Mouse (Mus musculus) liver, postnatal 0 days (tissue): ENCODE measurements around the gene Acacb. TPM values are rescaled to one million over a fixed set of nuclear protein-coding genes. Genes with fewer than 3 reads are reported as not detected.

Source experiments
- ATAC-seq: fragments of 200-750 bp; cut with Nextera tagmentation; 2 replicates; pipeline ENCODE4 v1.8.0; 2017; ENCODE audit warnings: mild to moderate bottlenecking, moderate library complexity
- DNase-seq: peaks from one replicate; pipeline ENCODE4 v3.0.0-alpha.2; 2016
- H3K27ac ChIP-seq: fragments of 300-500 bp; sonication (generic); 2 replicates; pipeline ENCODE4 v1.5.1; 2014; ENCODE audit warnings: antibody characterized with exemption, moderate library complexity, mild to moderate bottlenecking, low read depth
- H3K27me3 ChIP-seq: fragments of 300-500 bp; sonication (generic); 2 replicates; pipeline ENCODE4 v1.6.1; 2014; ENCODE audit warnings: low read length, control low read depth, mixed read lengths; ENCODE audit not compliant: insufficient read depth
- H3K36me3 ChIP-seq: fragments of 300-500 bp; sonication (generic); replicated peaks from 2 replicates; pipeline ENCODE4 v1.6.1; 2014; ENCODE audit warnings: mild to moderate bottlenecking, control low read depth, low read length, moderate library complexity, mixed read lengths; ENCODE audit not compliant: insufficient read depth
- H3K4me1 ChIP-seq: fragments of 300-500 bp; sonication (generic); 2 replicates; pipeline ENCODE4 v1.6.1; 2014; ENCODE audit warnings: antibody characterized with exemption, mild to moderate bottlenecking, control low read depth; ENCODE audit not compliant: insufficient read depth
- H3K4me2 ChIP-seq: fragments of 300-500 bp; sonication (generic); 2 replicates; pipeline ENCODE4 v1.6.1; 2014; ENCODE audit warnings: low read depth, mild to moderate bottlenecking, low read length, moderate library complexity, mixed read lengths
- H3K4me3 ChIP-seq: fragments of 300-500 bp; sonication (generic); 2 replicates; pipeline ENCODE4 v1.5.1; 2014; ENCODE audit warnings: low read depth, low read length
- H3K9ac ChIP-seq: fragments of 300-500 bp; sonication (generic); replicated peaks from 2 replicates; pipeline ENCODE4 v1.6.1; 2014; ENCODE audit warnings: mild to moderate bottlenecking, moderate library complexity
- H3K9me3 ChIP-seq: fragments of 300-500 bp; sonication (generic); 2 replicates; pipeline ENCODE4 v1.6.1; 2016; ENCODE audit warnings: mild to moderate bottlenecking, control low read depth, low read length, mixed read lengths
- CTCF ChIP-seq: sonication (generic); IDR thresholded peaks from 2 replicates; pipeline ENCODE4 v1.5.1; 2016; ENCODE audit warnings: antibody characterized with exemption, low read depth
- EP300 ChIP-seq: IDR thresholded peaks from 2 replicates; pipeline ENCODE4 v1.6.1; 2016; ENCODE audit warnings: antibody characterized with exemption, low read depth, mild to moderate bottlenecking
- WGBS: fragments of 180-500 bp; shearing (Covaris S2); extraction: QIAGEN DNeasy Blood & Tissue Kit; methylation state at CpG from one replicate; pipeline ENCODE4 v1.1.7; 2014; ENCODE audit not compliant: insufficient replicate concordance; 5-methylcytosine and 5-hydroxymethylcytosine counted together
- polyA plus RNA-seq: library from polyadenylated mRNA; unstranded; fragments of >200 nt; fragmentation: Nextera tagmentation; extraction: Ambion mirVana; gene quantifications from 2 replicates; pipeline ENCODE4 v1.2.1, GENCODE M21; 2015

Acacb gene
- polyA plus RNA-seq, 1 experiment from 2014 or later, result 1.2 TPM

DNA sequence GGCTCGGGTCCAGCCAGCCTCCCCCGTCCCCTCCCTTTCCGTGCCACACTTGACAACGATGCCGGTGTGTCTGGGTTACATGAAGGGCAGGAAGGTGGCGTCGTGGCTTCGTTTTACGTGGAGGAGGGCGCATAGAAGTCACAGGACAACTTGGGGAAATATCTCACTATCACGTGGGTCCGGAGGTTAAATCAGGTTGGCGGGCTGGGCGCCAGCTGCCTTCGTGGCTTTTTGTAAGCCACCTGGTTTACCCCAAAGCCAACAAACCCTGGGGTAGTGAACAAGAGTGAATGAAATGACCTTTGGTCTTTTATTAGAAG is 14.9 kb upstream of the Acacb start:
- Histone ChIP-seq H3K27ac (peak overlapping the region; percentile 89), H3K36me3 (0 out of 2 replicates have a peak, but pooled peaks cover 2% of the 10 kb centered on the region), H3K27me3 (no peaks in the 10 kb centered on the region), H3K4me1 (peaks cover 36% of the 10 kb centered on the region), H3K4me2 (peak overlapping the region; percentile 99), H3K4me3 (peak overlapping the region; percentile 71), H3K9ac (peak overlapping the region; percentile 66), H3K9me3 (no peaks in the 10 kb centered on the region)
- TF ChIP-seq EP300 (no peak), CTCF (no peak)
- DNase-seq, result peak; percentile 78
- 2% methylated on average over 14 of the region's 15 CpGs for WGBS
- peak; percentile 8; the same call in 1 of the 2 replicates for ATAC-seq

DNA sequence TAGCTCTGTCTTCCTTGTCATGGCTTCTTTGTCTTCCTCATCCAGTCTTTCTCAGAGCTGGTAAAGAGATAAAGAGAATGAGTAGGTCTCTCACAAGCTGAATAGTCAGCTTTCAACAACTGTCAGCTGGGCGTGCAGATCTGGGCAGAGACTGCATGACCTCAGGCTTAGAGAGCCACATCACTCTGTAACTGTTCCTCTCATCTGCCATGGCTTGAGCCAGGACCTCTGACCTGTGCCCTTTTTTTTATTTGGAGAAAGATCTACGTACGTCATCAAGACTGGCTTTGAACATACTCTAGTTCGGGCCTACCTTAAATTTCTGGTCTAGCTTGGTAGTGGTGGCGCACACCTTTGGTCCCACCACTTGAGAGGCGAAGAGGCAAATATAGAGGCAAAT is 13.5 kb upstream of the Acacb start:
- Histone ChIP-seq H3K27me3 (no peaks in the 10 kb centered on the region), H3K27ac (no peak overlapping the region), H3K4me3 (no peak overlapping the region), H3K4me2 (no peak overlapping the region), H3K36me3 (peaks cover 2% of the 10 kb centered on the region; the same call in 1 of the 2 replicates), H3K9ac (no peak overlapping the region), H3K9me3 (no peaks in the 10 kb centered on the region), H3K4me1 (peaks cover 32% of the 10 kb centered on the region)
- ATAC-seq (no peak), DNase-seq (no peak)
- WGBS, result 86% methylated on average over 6 of the region's 6 CpGs
- TF ChIP-seq CTCF (no peak), EP300 (no peak)

DNA sequence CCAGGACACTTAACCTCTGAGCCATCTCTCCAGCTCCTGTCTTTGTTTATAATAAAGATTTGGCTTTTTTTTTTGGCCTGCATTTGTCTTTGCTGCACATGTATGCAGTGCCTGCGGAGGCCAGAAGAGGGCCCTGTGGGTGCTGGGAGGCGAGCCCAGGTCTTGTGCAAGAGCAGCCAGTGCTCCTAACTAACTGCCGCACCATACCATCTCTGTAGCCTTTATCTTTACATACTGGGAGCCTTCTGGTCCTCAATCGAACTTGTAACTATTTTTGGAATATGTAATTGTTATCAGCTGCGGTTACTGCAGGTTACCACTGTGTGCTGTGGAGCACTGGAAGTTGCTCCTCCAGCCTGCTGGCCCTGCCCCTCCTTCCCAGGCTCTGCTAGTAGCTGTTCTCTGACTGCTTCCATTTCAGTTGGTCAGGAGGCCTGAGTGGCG is 12.2 kb upstream of the Acacb start:
- Histone ChIP-seq H3K4me1 (peaks cover 35% of the 10 kb centered on the region), H3K9ac (no peak overlapping the region), H3K9me3 (no peaks in the 10 kb centered on the region), H3K4me2 (no peak overlapping the region), H3K36me3 (peaks cover 2% of the 10 kb centered on the region; the same call in 1 of the 2 replicates), H3K4me3 (no peak overlapping the region), H3K27ac (no peak overlapping the region), H3K27me3 (no peaks in the 10 kb centered on the region)
- 22% methylated on average over 6 of the region's 6 CpGs for WGBS
- ATAC-seq, result peak; percentile 18
- peak; percentile 83 for DNase-seq
- TF ChIP-seq CTCF (peak; percentile 79), EP300 (peak; percentile 30; the same call in 1 of the 2 replicates)

DNA sequence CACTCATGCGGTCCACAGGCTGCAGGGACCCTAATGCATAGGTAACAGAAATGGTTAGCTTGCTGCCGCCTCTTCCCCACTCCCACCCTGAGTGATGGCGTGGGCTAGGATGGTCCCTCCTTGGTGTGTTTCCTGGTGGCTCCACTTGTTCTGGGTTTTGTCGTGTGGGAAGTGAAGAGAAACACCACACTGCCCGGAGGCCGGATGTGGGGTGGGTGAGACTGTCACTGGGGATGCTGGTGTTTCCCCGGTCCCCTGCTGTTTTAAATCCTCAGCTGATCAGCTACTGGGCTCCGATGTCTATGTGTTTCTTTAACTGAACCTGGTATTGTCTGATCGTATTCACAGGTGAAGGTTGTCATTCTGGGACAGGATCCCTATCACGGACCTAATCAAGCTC is 10.8 kb upstream of the Acacb start:
- no peak for ATAC-seq

DNA sequence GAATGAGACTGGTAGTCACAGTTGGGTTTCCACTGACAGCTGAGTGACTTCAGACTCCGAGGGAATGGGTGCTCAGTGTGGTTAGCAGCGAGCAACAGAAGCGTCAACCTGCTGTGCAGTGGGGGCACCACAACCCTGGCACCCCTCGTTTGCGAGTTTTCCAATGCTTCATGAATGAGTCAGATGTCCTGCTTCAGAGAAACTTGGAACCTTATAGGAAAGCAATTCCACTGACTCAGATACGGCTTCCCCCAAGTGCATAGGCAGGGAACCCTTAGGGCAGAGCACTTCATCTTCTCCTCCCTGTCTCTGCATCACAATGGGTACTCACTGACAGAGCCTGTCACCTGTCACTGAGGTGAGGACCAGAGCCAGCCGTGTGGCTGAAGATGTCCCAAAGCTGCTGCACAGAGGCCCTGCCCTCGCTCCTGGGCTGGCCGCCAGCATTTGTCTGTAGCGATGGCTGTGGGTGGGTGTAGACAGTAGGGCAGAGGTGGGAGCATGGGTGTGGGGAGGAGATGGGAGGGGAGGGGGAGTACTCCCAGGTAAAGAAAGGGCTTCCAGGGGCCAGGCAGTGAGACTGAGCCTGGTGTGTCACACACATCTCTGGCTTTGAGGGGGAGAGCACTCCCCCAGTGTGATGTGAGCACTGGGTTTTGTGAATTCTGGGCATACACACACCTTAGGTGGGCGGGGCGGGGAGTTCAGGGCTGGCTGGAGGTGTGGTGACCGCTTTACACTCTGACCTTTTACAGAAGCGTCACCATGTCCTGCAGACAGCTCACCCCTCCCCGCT is 8.7 kb upstream of the Acacb start:
- whole genome bisulfite sequencing, result 80% methylated on average over 15 of the region's 15 CpGs
- H3K4me1 ChIP-seq, result peaks cover 16% of the 10 kb centered on the region
- DNase-seq, result no peak
- no peaks in the 10 kb centered on the region for H3K27me3 ChIP-seq
- no peak overlapping the region for H3K4me2 ChIP-seq
- H3K4me3 ChIP-seq, result no peak overlapping the region
- peaks cover 2% of the 10 kb centered on the region; the same call in 1 of the 2 replicates for H3K36me3 ChIP-seq
- no peaks in the 10 kb centered on the region for H3K9me3 ChIP-seq
- TF ChIP-seq CTCF (no peak), EP300 (no peak)
- ATAC-seq, result no peak
- no peak overlapping the region for H3K9ac ChIP-seq
- H3K27ac ChIP-seq, result no peak overlapping the region

More for the DNA sequence above, 10.8 kb upstream of the Acacb start:
- no peaks in the 10 kb centered on the region for H3K9me3 ChIP-seq
- no peak overlapping the region for H3K9ac ChIP-seq
- WGBS, result 89% methylated on average over 10 of the region's 10 CpGs
- H3K36me3 ChIP-seq, result peaks cover 2% of the 10 kb centered on the region; the same call in 1 of the 2 replicates
- TF ChIP-seq CTCF (no peak), EP300 (no peak)
- no peak overlapping the region for H3K27ac ChIP-seq
- H3K4me3 ChIP-seq, result no peak overlapping the region
- H3K27me3 ChIP-seq, result no peaks in the 10 kb centered on the region
- no peak for DNase-seq
- no peak overlapping the region for H3K4me2 ChIP-seq
- H3K4me1 ChIP-seq, result peaks cover 29% of the 10 kb centered on the region

DNA sequence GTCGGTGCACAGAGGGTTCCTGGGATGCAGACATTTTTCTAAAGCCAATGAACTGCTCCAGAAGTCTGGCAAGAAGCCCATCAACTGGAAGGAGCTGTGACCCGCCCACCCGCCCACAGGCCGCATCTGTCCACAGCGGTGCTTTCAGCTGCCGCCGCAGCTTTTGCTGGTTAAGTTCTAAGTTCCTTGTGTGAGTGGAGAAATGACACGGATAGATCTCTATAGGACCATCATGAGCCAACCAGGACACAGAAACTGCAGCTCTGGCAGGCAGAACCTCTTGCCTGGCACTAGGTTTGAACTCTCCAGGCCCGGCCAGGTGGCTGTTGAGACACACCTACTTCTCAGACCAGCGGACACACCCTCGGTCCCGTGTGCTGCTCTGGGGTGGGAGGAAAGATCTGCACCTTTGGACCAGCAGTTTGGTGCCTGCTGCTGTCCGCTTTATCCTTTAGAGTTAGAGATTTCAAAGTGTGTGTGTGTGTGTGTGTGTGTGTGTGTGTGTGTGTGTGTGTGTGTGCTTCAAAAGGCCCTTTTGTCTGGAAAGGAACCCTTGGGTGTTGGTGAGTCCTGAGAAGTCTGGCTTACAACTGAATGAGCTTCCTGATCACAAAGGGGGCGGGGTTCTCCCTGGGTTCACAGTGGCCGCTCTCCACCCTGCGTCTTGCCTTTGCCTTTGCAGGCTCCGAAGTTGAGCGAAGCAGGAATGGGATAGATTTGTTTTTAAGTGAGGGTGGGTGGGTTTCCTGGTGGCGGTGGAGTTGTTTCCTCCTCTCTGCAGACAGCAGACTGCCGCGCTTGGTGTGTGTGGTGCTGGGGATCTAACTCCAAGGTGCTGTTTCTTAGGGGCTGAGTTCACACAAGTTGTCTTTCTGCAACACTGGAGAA is 7.8 kb upstream of the Acacb start:
- Histone ChIP-seq H3K9me3 (no peaks in the 10 kb centered on the region), H3K4me3 (no peak overlapping the region), H3K4me2 (no peak overlapping the region), H3K36me3 (peaks cover 2% of the 10 kb centered on the region; the same call in 1 of the 2 replicates), H3K27ac (peak overlapping the region; percentile 34; the same call in 1 of the 2 replicates), H3K4me1 (peaks cover 15% of the 10 kb centered on the region), H3K9ac (no peak overlapping the region), H3K27me3 (no peaks in the 10 kb centered on the region)
- ATAC-seq (no peak), DNase-seq (no peak)
- TF ChIP-seq CTCF, result no peak
- no peak for TF ChIP-seq EP300
- WGBS, result 78% methylated on average over 21 of the region's 21 CpGs
